Mouse (Mus musculus) right cerebral cortex, postnatal 36 days (tissue): Measurements from ENCODE around the gene Tnfsf11.

Source experiments
- DNase-seq, 2 experiments: peaks; one replicate each; pipeline ENCODE4 v3.0.0; 2022; ENCODE audit warnings: low spot score in 2 of 2, mixed read lengths in 1 of 2

The Tnfsf11 gene

DNA sequence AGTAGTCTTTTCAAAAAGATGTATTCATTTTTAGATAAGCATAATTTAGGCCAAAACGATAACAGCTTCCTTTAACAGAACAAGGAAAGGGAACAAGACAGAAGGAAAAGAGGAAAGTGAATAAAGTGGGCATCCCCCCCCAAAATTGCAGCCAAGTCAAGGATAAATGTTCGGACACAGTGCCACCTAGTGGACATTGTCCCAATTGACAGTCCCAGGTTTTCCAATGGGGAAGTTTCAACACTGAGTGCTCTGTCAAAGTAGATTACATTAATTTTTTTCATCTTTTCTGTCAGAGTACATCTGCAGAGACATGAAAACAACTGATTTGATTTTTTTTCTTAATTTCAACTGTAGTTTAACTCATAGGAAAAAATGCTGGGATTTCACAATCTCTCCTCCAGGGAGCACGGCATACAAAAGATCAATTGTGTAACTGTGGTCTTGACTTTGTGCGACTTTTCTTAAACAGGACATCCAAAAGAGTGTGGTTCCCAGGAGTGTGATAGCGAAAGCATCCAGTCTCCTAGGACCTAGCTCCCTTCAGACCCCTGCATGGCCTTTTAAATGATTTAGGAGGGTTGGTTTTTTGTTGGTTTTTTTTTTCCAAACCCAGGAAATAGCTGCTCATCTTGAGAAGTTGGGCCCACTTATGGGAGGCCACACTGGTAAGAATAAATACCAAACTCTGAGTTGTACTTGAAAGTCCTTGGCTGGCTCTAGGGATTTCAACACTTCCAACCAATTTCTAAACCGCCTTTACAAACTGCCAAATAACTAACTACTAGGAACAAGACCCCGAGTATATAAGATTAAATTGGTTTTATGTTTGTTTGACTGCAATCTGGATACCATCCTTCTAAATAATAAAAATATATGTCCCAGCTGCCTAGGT is 19.7 kb downstream of the Tnfsf11 start:
- DNase-seq: no peak

GRCm38 (mm10) chr14:78286011-78286548 is 21.8 kb downstream of the Tnfsf11 start:
- DNase-seq: no peak

- DNase-seq: peak; percentile 29 to 41
Measured at GRCm38 (mm10) chr14:78282490-78282889, 25.4 kb downstream of the Tnfsf11 start.

GRCm38 (mm10) chr14:78276395-78276930 is 31.4 kb downstream of the Tnfsf11 start:
- peak in 1 of 2 experiments; percentile 32 for DNase-seq

DNA sequence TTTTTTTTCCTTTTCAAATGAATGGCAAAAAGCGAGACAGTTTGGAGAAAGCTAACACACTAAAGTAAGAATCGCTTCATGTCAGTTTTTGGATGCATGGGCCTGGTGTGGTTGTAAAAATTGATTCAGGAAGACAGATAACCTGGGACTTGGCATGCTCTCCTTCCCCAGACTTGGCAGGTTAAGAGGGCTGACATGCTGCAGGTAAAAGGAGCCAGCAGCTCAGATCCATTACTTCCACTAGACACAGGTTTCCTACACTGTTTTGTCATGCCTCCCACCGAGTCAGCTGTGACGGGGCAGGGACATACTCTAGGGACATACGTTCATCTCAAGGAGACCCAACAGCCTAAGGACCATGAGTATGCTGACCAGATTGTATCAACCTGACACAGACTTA is 33.0 kb downstream of the Tnfsf11 start:
- no peak for DNase-seq

GRCm38 (mm10) chr14:78274146-78274545 is 33.7 kb downstream of the Tnfsf11 start:
- peak; percentile 62 to 70 for DNase-seq

GRCm38 (mm10) chr14:78273571-78273970 is 34.3 kb downstream of the Tnfsf11 start:
- peak; percentile 36 to 53 for DNase-seq

DNA sequence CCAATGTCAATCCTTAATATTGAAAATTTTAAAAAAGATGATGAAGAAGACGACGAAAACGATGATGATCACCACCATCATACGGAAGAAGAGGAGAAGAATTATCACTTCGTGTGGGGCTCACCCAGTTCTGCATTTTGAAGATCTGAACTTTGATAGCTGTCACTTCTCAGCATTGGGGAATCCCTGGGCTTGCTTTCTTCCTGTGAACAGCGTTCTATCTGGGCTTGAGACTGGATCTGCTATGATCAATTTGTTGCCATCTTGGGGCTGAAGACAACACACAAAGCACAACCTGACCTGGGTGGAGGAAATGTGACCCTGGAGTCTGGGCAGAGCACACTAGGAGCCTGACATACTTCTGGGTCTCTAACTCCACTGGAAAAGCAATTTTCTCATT is 43.0 kb downstream of the Tnfsf11 start:
- DNase-seq: no peak

GRCm38 (mm10) chr14:78262596-78262995 is 45.2 kb downstream of the Tnfsf11 start:
- no peak for DNase-seq

GRCm38 (mm10) chr14:78261246-78261645 is 46.6 kb downstream of the Tnfsf11 start:
- DNase-seq: no peak

GRCm38 (mm10) chr14:78254017-78254416 is 53.8 kb downstream of the Tnfsf11 start:
- no peak for DNase-seq

- no peak for DNase-seq
Measured at GRCm38 (mm10) chr14:78246601-78247000, 61.2 kb downstream of the Tnfsf11 start.

DNA sequence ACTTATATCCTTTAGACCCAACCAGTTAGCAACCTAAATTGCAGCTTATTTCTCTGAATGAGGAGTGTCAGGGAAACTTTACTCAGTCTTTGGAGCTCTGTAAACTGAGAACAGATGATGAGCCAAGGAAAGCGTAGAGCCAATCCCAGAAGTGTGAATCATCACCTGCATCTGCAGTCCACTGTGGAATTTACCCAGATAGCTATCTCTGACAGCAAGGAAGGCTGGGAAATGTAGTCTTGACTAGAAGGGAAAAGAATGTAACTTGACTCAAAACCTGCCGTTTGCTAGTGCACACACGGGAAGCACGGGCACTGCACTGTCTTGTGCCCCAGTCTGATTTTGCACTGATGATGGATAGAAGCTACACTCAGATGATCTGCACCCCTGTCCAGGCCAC is 63.0 kb downstream of the Tnfsf11 start:
- DNase-seq: peak; percentile 11 to 16

GRCm38 (mm10) chr14:78239346-78239745 is 68.5 kb downstream of the Tnfsf11 start:
- DNase-seq: no peak

DNA sequence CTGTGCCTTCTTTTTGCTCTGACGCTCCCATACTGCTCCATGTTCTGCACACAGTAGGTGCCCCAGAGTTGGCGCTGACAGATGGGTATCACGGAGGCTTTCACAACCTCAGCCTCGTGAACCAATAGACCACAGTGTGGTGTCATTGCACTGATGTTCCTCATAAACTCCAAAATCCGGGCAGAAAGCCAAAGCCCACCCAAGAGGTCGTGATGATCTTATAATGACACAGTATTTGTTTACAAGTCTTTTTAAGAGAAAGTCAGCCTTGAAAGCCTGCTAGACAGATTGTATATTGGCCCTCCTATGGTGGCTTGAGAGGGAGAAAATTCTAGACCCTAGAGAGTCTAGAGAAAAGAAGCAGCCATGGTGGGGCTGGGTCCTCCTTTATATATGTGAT is 70.6 kb downstream of the Tnfsf11 start:
- no peak for DNase-seq

- no peak for DNase-seq
Measured at GRCm38 (mm10) chr14:78236144-78236543, 71.7 kb downstream of the Tnfsf11 start.

GRCm38 (mm10) chr14:78235296-78235695 is 72.5 kb downstream of the Tnfsf11 start:
- DNase-seq: no peak

DNA sequence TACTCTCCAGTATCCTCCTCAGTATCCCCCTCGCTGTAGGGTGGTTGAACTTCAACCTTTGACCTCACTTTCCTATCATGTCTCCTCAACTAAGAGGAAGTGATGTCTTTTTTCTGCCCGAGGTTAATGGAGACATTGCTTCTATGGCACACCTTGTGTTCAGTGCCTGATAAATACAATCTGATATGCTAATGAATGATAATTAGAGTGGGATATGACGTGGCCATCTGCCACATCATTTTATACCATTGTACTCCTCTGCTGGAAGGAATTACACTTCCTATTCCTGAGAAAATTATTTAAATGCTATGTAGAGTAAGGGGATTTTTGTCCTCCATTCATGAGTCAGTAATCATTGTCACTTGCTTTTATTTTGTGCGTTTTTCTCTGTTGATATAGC is 78.8 kb downstream of the Tnfsf11 start:
- DNase-seq: no peak
